Mouse (Mus musculus) skeletal muscle tissue, adult 2 months (tissue): ENCODE data around the gene Ipo9.

Experiments used
- DNase-seq: peaks from one replicate; pipeline ENCODE4 v3.0.0-alpha.2; 2012; ENCODE audit warnings: low read depth, low spot score

The Ipo9 gene

GRCm38 (mm10) chr1:135429901-135430668 lies at the start of gene Ipo9:
Ipo9 (minus strand) TSS chr1:135430499.
- DNase-seq, result peak; percentile 90

- DNase-seq, result no peak
Observed at GRCm38 (mm10) chr1:135475571-135475895, 45.2 kb upstream of the Ipo9 start.

- peak; percentile 47 for DNase-seq
Observed at GRCm38 (mm10) chr1:135474861-135475570, 44.7 kb upstream of the Ipo9 start.

- DNase-seq, result no peak
Observed at GRCm38 (mm10) chr1:135472536-135472935, 42.2 kb upstream of the Ipo9 start.

GRCm38 (mm10) chr1:135471742-135472141 lies 41.4 kb upstream of the Ipo9 start:
- DNase-seq, result no peak

- DNase-seq, result no peak
Observed at GRCm38 (mm10) chr1:135470546-135470945, 40.2 kb upstream of the Ipo9 start.

GRCm38 (mm10) chr1:135467462-135467861 lies 37.2 kb upstream of the Ipo9 start:
- DNase-seq, result no peak

- DNase-seq, result peak; percentile 43
Observed at GRCm38 (mm10) chr1:135466935-135467334, 36.6 kb upstream of the Ipo9 start.

- DNase-seq, result no peak
Observed at GRCm38 (mm10) chr1:135465734-135466133, 35.4 kb upstream of the Ipo9 start.

GRCm38 (mm10) chr1:135462736-135463135 lies 32.4 kb upstream of the Ipo9 start:
- DNase-seq, result no peak

- DNase-seq, result peak; percentile 38
Observed at GRCm38 (mm10) chr1:135462304-135462703, 32.0 kb upstream of the Ipo9 start.

GRCm38 (mm10) chr1:135461097-135461730 lies 30.9 kb upstream of the Ipo9 start:
- peak; percentile 36 for DNase-seq

- DNase-seq, result no peak
Observed at GRCm38 (mm10) chr1:135460521-135460920, 30.2 kb upstream of the Ipo9 start.

- DNase-seq, result no peak
Observed at GRCm38 (mm10) chr1:135457860-135458259, 27.6 kb upstream of the Ipo9 start.

- DNase-seq, result no peak
Observed at GRCm38 (mm10) chr1:135452259-135452658, 22.0 kb upstream of the Ipo9 start.

- DNase-seq, result no peak
Observed at GRCm38 (mm10) chr1:135451419-135451818, 21.1 kb upstream of the Ipo9 start.

GRCm38 (mm10) chr1:135449876-135450275 lies 19.6 kb upstream of the Ipo9 start:
- DNase-seq, result no peak

- no peak for DNase-seq
Observed at GRCm38 (mm10) chr1:135448940-135449339, 18.6 kb upstream of the Ipo9 start.

- no peak for DNase-seq
Observed at GRCm38 (mm10) chr1:135443506-135443905, 13.2 kb upstream of the Ipo9 start.

GRCm38 (mm10) chr1:135441861-135442260 lies 11.6 kb upstream of the Ipo9 start:
- DNase-seq, result no peak

GRCm38 (mm10) chr1:135440986-135441385 lies 10.7 kb upstream of the Ipo9 start:
- DNase-seq, result no peak

GRCm38 (mm10) chr1:135438801-135439200 lies 8.5 kb upstream of the Ipo9 start:
- DNase-seq, result no peak

- peak; percentile 68 for DNase-seq
Observed at GRCm38 (mm10) chr1:135435823-135436222, 5.5 kb upstream of the Ipo9 start.
